Mouse (Mus musculus) G1E (cell line): Measurements from ENCODE around the gene Daxx.
"Not testable (repeated sequence)": the region's sequence is repeated elsewhere in the genome, so short reads cannot be mapped to it uniquely, and the experiment has no call there.

ENCODE experiments used
- CTCF ChIP-seq: IDR thresholded peaks from 2 replicates; pipeline ENCODE4 v1.5.1; 2012; ENCODE audit warnings: low read depth, low read length, inconsistent platforms, mixed read lengths
- GATA1 ChIP-seq: IDR thresholded peaks from 2 replicates; pipeline ENCODE4 v1.6.1; 2012; ENCODE audit warnings: borderline replicate concordance, low read length, inconsistent platforms, mixed read lengths
- POLR2AphosphoS5 ChIP-seq: IDR thresholded peaks from 2 replicates; pipeline ENCODE4 v1.6.1; 2012; ENCODE audit warnings: low read depth, low read length, inconsistent platforms; ENCODE audit not compliant: insufficient replicate concordance
- TAL1 ChIP-seq: conservative IDR thresholded peaks from 2 replicates; pipeline ENCODE4 v1.6.1; 2012; ENCODE audit warnings: low read depth, low read length, inconsistent platforms, mixed read lengths

- TF ChIP-seq TAL1, GATA1, CTCF, POLR2AphosphoS5: not testable (repeated sequence)
Observed at GRCm38 (mm10) chr17:33889941-33890532, 19.2 kb upstream of the Daxx start.
